Mouse (Mus musculus): ENCODE measurements around the gene Mllt11. TPM values are rescaled to one million over a fixed set of nuclear protein-coding genes. Genes with fewer than 3 reads are reported as not detected.

Gene Mllt11
- polyA plus RNA-seq, 1 experiment from 2014 or later: 65.8 TPM

- DNase-seq (ENCODE audit: low read depth, low spot score) (peak; percentile 85), ATAC-seq (peak; percentile 63)
- CTCF ChIA-PET: interaction anchor here (1.0 to 1.3 kb wide), 4 partner anchors 9 to 78 kb away, joined by 3 read pairs; no protein-coding TSS in a partner anchor
- POLR2A ChIA-PET: interaction anchor here (0.7 to 6.7 kb wide), 4 partner anchors 15 to 127 kb away, joined by 4 to 39 read pairs (median 14); partner anchors contain the start of genes Bnipl, Gabpb2, Mindy1 and Prune1
- in situ Hi-C loops (cut with MboI; ENCODE audit: low pct_unique_long_range_greater_than_20kb): no loop called here
- TF ChIP-seq CTCF (IDR thresholded peaks at IDR 0.05): no peak
- H3K27me3 ChIP-seq: no peaks in the 10 kb centered on the region
Measured at GRCm38 (mm10) chr3:95232771-95233170, 800 bp upstream of the Mllt11 start.

- ATAC-seq (no peak), DNase-seq (ENCODE audit: low read depth, low spot score) (no peak)
- CTCF ChIA-PET: interaction anchor here (0.9 to 1.5 kb wide), 4 partner anchors 12 to 64 kb away, joined by 3 to 7 read pairs (median 4); partner anchors contain the start of gene Gabpb2
- POLR2A ChIA-PET: interaction anchor here (0.7 to 6.7 kb wide), 6 partner anchors 11 to 51 kb away, joined by 3 to 39 read pairs (median 4); partner anchors contain the start of genes Gabpb2, Gm128, Mindy1 and Prune1
- H3K27me3 ChIP-seq: no peaks in the 10 kb centered on the region
- no peak for TF ChIP-seq CTCF (IDR thresholded peaks at IDR 0.05)
- in situ Hi-C loops (cut with MboI; ENCODE audit: low pct_unique_long_range_greater_than_20kb): no loop called here
Measured at GRCm38 (mm10) chr3:95230495-95231297, 1.3 kb downstream of the Mllt11 start.

DNA sequence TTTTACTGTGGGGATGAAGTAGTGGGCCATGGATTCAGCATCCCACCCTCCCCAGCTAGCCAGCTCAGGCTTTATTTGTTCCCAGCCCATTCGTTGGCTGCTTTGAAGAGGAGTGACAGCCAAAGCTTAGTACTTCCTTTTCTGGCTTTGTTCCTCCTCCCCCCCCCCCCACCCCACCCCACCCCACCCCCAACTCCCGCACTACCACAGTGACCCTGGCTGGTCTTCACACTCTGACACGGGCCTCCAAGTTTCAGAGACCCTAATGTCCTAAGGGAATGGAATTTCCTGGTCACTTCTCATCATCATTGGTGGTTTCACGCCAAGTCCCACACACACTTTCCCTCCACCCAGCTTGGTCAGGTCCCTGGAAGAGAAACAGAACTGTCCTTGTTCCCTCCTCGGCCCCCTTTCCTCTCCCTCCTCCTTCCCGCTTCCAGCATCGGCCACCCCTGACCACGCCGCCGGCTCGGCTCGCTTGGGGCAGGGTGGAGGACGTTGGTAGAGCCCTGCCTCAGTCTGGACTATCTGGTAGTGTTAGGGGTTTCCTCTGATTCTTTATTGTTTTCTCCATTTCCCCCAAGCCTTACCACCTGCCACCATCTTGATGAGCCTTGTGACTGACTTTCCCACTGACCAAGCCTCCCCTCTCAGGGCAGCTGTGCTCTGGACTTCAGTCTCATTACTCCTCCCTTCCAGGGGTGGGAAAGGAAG, 2.0 kb downstream of the Mllt11 start:
- DNase-seq (ENCODE audit: low read depth, low spot score) (no peak), ATAC-seq (no peak)
- H3K27me3 ChIP-seq: no peaks in the 10 kb centered on the region
- ChIA-PET POLR2A (interaction anchor here (0.9 to 6.7 kb wide), 5 partner anchors 10 to 52 kb away, joined by 3 to 39 read pairs (median 6); partner anchors contain the start of genes Gabpb2, Mindy1 and Prune1), CTCF (interaction anchor here (0.8 to 2.6 kb wide), 4 partner anchors 9 to 65 kb away, joined by 3 to 12 read pairs (median 3); partner anchors contain the start of gene Gabpb2)
- in situ Hi-C loops (cut with MboI; ENCODE audit: low pct_unique_long_range_greater_than_20kb): no loop called here
- TF ChIP-seq CTCF (IDR thresholded peaks at IDR 0.05): no peak

DNA sequence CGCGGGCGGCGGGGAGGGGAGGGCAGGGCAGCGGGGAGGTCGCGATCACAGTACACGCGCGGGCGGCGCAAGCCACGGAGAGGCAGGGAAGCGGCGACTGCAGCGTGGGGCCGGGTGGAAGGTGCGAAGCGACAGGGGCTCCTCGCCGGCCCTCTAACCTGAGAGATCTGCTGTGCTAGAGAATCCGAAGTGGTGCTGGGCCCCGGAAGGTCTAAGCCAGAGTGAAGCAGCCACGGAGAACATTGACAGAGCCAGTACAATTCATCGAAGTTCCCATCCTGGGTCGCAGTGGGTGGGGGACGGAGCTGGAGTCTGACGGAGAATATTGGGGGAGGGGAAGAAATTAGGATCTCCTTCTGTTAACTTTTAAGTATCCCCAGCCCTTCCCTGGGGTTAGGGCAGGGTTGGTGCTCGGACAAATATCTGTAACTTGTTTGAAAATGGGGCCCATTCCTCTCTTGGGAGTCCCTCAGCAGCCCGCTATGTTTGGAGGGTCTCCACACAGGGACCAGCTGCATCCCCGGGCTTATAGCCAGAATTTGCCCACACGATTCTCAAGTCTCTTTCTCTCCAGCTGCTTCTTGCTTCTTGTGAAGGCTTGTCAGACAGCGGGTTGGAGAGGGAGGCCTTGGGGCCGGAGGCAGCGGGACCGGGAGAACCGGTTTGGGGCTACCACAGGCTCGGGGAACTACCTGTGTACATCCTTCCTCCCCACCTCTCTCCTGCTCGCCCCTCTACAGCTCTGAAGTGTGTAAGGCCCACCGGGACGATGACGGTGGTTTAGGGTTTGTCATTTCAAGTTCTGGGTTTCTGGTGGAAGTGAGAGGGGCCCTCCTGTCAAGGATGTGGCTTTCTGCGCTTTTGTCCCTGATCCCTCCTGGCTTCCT, 2.8 kb downstream of the Mllt11 start:
- DNase-seq (ENCODE audit: low read depth, low spot score): no peak
- no peak for TF ChIP-seq CTCF (IDR thresholded peaks at IDR 0.05)
- CTCF ChIA-PET: interaction anchor here (0.6 to 2.6 kb wide), 4 partner anchors 8 to 249 kb away, joined by 3 to 12 read pairs (median 3); partner anchors contain the start of gene Gabpb2
- no peaks in the 10 kb centered on the region for H3K27me3 ChIP-seq
- POLR2A ChIA-PET: interaction anchor here (0.6 to 6.7 kb wide), 6 partner anchors 11 to 201 kb away, joined by 3 to 39 read pairs (median 4); partner anchors contain the start of genes Gabpb2, Mindy1 and Prune1
- peak; percentile 3 for ATAC-seq
- in situ Hi-C loops (cut with MboI; ENCODE audit: low pct_unique_long_range_greater_than_20kb): no loop called here

DNA sequence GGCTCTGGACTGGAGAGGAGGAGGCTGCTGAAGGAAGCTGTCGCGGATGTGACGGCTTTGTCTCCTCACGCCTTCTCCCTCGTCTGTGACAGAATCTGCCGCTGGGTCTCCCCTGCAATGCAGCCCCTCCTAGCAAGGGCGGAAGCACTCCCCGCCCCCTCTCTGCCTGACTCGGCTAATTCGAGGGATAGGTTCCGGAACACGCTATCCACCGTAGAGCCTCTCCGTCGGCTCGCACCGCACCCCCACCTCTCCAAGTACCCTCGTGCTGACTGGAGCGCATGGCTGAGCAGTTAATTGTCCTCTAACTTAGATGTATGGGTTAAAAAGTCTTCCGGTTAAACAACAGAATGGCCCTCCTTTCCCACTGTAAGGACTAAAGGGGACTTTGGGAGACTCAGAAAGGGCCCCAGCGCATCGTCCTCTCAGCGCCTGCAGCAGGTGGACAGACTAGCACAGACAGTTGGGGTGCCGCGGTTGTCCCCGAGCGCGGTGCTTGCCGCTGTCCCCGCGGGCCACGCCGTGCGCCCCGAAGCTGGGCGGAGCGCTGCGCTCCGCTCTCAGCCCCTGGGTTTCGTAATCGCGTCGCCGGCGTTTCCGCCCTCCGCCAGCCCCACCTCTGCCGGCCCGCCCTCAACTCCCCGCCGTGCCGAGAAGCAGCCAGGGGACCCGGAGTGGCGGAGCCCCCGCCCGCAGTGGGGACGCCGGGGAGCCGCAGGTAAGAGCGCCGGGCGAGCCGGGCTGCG, 3.6 kb downstream of the Mllt11 start, which contains the start of gene Cdc42se1:
Cdc42se1 (plus strand) TSS at position 585 of the 746 bp plus-strand sequence.
- in situ Hi-C loops (cut with MboI; ENCODE audit: low pct_unique_long_range_greater_than_20kb): no loop called here
- ATAC-seq: peak; percentile 61
- no peak for TF ChIP-seq CTCF (IDR thresholded peaks at IDR 0.05)
- ChIA-PET POLR2A (interaction anchor here (0.6 to 6.7 kb wide), 6 partner anchors 10 to 200 kb away, joined by 3 to 39 read pairs (median 4); partner anchors contain the start of gene Gabpb2), CTCF (interaction anchor here (0.6 to 2.6 kb wide), 7 partner anchors 10 to 248 kb away, joined by 3 to 12 read pairs (median 3); partner anchors contain the start of genes Gabpb2, Pip5k1a and Tnfaip8l2)
- DNase-seq (ENCODE audit: low read depth, low spot score): no peak
- no peaks in the 10 kb centered on the region for H3K27me3 ChIP-seq

- in situ Hi-C loops (cut with MboI; ENCODE audit: low pct_unique_long_range_greater_than_20kb): no loop called here
- H3K27me3 ChIP-seq: no peaks in the 10 kb centered on the region
- ChIA-PET POLR2A (interaction anchor here (0.8 to 6.7 kb wide), 4 partner anchors 9 to 183 kb away, joined by 4 to 39 read pairs (median 4); partner anchors contain the start of gene Gabpb2), CTCF (interaction anchor here (0.6 to 2.6 kb wide), 7 partner anchors 9 to 174 kb away, joined by 3 to 12 read pairs (median 3); partner anchors contain the start of genes Gabpb2, Pip5k1a and Tnfaip8l2)
- DNase-seq (ENCODE audit: low read depth, low spot score) (no peak), ATAC-seq (no peak)
- no peak for TF ChIP-seq CTCF (IDR thresholded peaks at IDR 0.05)
Measured at GRCm38 (mm10) chr3:95227214-95227613, 4.8 kb downstream of the Mllt11 start.

- in situ Hi-C loops (cut with MboI; ENCODE audit: low pct_unique_long_range_greater_than_20kb): no loop called here
- ChIA-PET CTCF (interaction anchor here (1.1 to 1.8 kb wide), 4 partner anchors 9 to 56 kb away, joined by 3 to 6 read pairs (median 4); no protein-coding TSS in a partner anchor), POLR2A (interaction anchor here (0.5 to 1.2 kb wide), 3 partner anchors 11 to 1038 kb away, joined by 3 read pairs; partner anchors contain the start of gene Pip5k1a)
- ATAC-seq (no peak), DNase-seq (ENCODE audit: low read depth, low spot score) (no peak)
- no peaks in the 10 kb centered on the region for H3K27me3 ChIP-seq
- no peak for TF ChIP-seq CTCF (IDR thresholded peaks at IDR 0.05)
Measured at GRCm38 (mm10) chr3:95224295-95224694, 7.7 kb downstream of the Mllt11 start.

DNA sequence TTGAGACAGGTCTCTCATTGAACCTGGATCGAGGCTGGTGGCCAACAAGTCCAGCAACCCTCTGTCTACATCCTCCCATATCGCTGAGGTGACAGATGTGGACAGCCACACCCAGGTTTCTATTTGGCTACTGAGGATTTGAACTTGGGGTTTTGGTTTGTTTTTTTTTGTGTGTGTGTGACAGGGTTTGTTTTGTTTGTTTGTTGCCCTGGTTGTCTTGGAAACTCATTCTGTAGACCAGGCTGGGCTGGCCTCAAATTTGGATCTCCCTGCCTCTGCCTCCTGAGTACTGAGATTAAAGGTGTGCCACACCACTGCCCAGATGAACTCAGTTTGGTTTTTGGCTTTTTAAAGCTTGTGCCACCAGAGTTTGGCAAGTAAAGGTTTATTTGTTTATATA, 8.9 kb downstream of the Mllt11 start:
- ChIA-PET CTCF (interaction anchor here (1.1 to 1.8 kb wide), 2 partner anchors 12 to 41 kb away, joined by 3 to 6 read pairs; no protein-coding TSS in a partner anchor), POLR2A (no interaction called here)
- ATAC-seq (no peak), DNase-seq (ENCODE audit: low read depth, low spot score) (no peak)
- no peak for TF ChIP-seq CTCF (IDR thresholded peaks at IDR 0.05)
- in situ Hi-C loops (cut with MboI; ENCODE audit: low pct_unique_long_range_greater_than_20kb): no loop called here
- no peaks in the 10 kb centered on the region for H3K27me3 ChIP-seq

Measured in Patski (cell line).